Mouse (Mus musculus): ENCODE results near the gene P3h4. TPM values are rescaled to one million over a fixed set of nuclear protein-coding genes. Genes with fewer than 3 reads are reported as not detected.

P3h4 gene
- total and polyA plus RNA-seq, 3 experiments, result not detected

GRCm38 (mm10) chr11:100376746-100377389 is 37.8 kb downstream of the P3h4 start:
- dilution Hi-C loops (cut with MboI; ENCODE audit: extremely low pct_ligation_motif_present, extremely low pct_unique_long_range_greater_than_20kb, low sequenced_read_pairs), result no loop called here
- peaks cover 0 to 1% of the 10 kb centered on the region in 2 experiments; a peak in 2 of 4 replicates for H3K4me1 ChIP-seq (ENCODE audit: control insufficient read depth in 1 of 2, insufficient read depth in 2 of 2)
- no peak overlapping the region for H3K4me2 ChIP-seq (ENCODE audit: insufficient read depth, low read depth, poor library complexity, severe bottlenecking)
- no peaks in the 10 kb centered on the region for H3K36me3 ChIP-seq (replicated peaks in 1 of 2; ENCODE audit: control insufficient read depth in 1 of 2, insufficient read depth in 1 of 2, low read length in 1 of 2)
- no peaks in the 10 kb centered on the region for H3K79me2 ChIP-seq (replicated peaks; ENCODE audit: control insufficient read depth, extremely low read depth, insufficient read depth, poor library complexity, severe bottlenecking)
- H3K4me3 ChIP-seq (replicated peaks in 1 of 3; ENCODE audit: low read depth in 2 of 3, low read length in 2 of 3, poor library complexity in 1 of 3), result no peak overlapping the region
- H3K9ac ChIP-seq (ENCODE audit: insufficient read depth, low read depth), result no peak overlapping the region
- in situ Hi-C loops (cut with MboI; ENCODE audit: low pct_ligation_motif_present, low pct_unique_long_range_greater_than_20kb, low sequenced_read_pairs), result no loop called here
- TF ChIP-seq SMC3 (IDR thresholded peaks at IDR 0.05; ENCODE audit: low read depth, low read length), result no peak
- no peak for TF ChIP-seq GABPA (IDR thresholded peaks at IDR 0.05; ENCODE audit: insufficient replicate concordance, low read depth, low read length)
- no peak for TF ChIP-seq IRF4 (IDR thresholded peaks at IDR 0.05; ENCODE audit: low read depth, low read length)
- no peak for TF ChIP-seq KAT2A (IDR thresholded peaks at IDR 0.05; ENCODE audit: insufficient replicate concordance, low read length)
- TF ChIP-seq CTCF (conservative IDR thresholded peaks at IDR 0.05 in 1 of 2, IDR thresholded peaks at IDR 0.05 in 1 of 2; ENCODE audit: low read depth in 2 of 2, low read length in 2 of 2), result no peak
- no peak for TF ChIP-seq MAX (IDR thresholded peaks at IDR 0.05; ENCODE audit: low read length)
- no peak for TF ChIP-seq MXI1 (IDR thresholded peaks at IDR 0.05; ENCODE audit: low read depth, low read length)
- TF ChIP-seq TBP (conservative IDR thresholded peaks at IDR 0.05; ENCODE audit: low read depth, low read length), result no peak
- no peak for TF ChIP-seq CHD1 (IDR thresholded peaks at IDR 0.05; ENCODE audit: low read depth, low read length)
- TF ChIP-seq RCOR1 (conservative IDR thresholded peaks at IDR 0.05; ENCODE audit: low read depth, low read length), result no peak
- TF ChIP-seq EP300 (IDR thresholded peaks at IDR 0.05; ENCODE audit: low read length), result no peak
- no peak for TF ChIP-seq TCF12 (IDR thresholded peaks at IDR 0.05; ENCODE audit: low read depth, low read length)
- H3K9me3 ChIP-seq (replicated peaks; ENCODE audit: low read length), result no peaks in the 10 kb centered on the region
- H3K27ac ChIP-seq (ENCODE audit: insufficient read depth, low read depth), result no peak overlapping the region
- H3K27me3 ChIP-seq (replicated peaks), result peaks cover 27% of the 10 kb centered on the region
- no peak for DNase-seq (ENCODE audit: extremely low read depth)

- no peak overlapping the region for H3K27ac ChIP-seq (ENCODE audit: insufficient read depth, low read depth)
- H3K4me2 ChIP-seq (ENCODE audit: insufficient read depth, low read depth, poor library complexity, severe bottlenecking), result no peak overlapping the region
- no peaks in the 10 kb centered on the region for H3K79me2 ChIP-seq (replicated peaks; ENCODE audit: control insufficient read depth, extremely low read depth, insufficient read depth, poor library complexity, severe bottlenecking)
- dilution Hi-C loops (cut with MboI; ENCODE audit: extremely low pct_ligation_motif_present, extremely low pct_unique_long_range_greater_than_20kb, low sequenced_read_pairs) (no loop called here), in situ Hi-C loops (cut with MboI; ENCODE audit: low pct_ligation_motif_present, low pct_unique_long_range_greater_than_20kb, low sequenced_read_pairs) (no loop called here)
- H3K36me3 ChIP-seq (replicated peaks in 1 of 2; ENCODE audit: control insufficient read depth in 1 of 2, insufficient read depth in 1 of 2, low read length in 1 of 2), result no peaks in the 10 kb centered on the region
- no peaks in the 10 kb centered on the region for H3K9me3 ChIP-seq (replicated peaks; ENCODE audit: low read length)
- no peak overlapping the region for H3K9ac ChIP-seq (ENCODE audit: insufficient read depth, low read depth)
- H3K4me1 ChIP-seq (ENCODE audit: control insufficient read depth in 1 of 2, insufficient read depth in 2 of 2), result peaks cover 0 to 3% of the 10 kb centered on the region in 2 experiments; a peak in 2 of 4 replicates
- H3K4me3 ChIP-seq (replicated peaks in 1 of 3; ENCODE audit: low read depth in 2 of 3, low read length in 2 of 3, poor library complexity in 1 of 3), result no peak overlapping the region
- H3K27me3 ChIP-seq (replicated peaks), result peaks cover 26% of the 10 kb centered on the region
- TF ChIP-seq GABPA (IDR thresholded peaks at IDR 0.05; ENCODE audit: insufficient replicate concordance, low read depth, low read length), result no peak
- DNase-seq (ENCODE audit: extremely low read depth), result no peak
These were observed 38.6 kb downstream of the P3h4 start for GRCm38 (mm10) chr11:100376005-100376404.

GRCm38 (mm10) chr11:100375127-100375526 is 39.5 kb downstream of the P3h4 start:
- no peak overlapping the region for H3K27ac ChIP-seq (ENCODE audit: insufficient read depth, low read depth)
- no peaks in the 10 kb centered on the region for H3K36me3 ChIP-seq (replicated peaks in 1 of 2; ENCODE audit: control insufficient read depth in 1 of 2, insufficient read depth in 1 of 2, low read length in 1 of 2)
- H3K79me2 ChIP-seq (replicated peaks; ENCODE audit: control insufficient read depth, extremely low read depth, insufficient read depth, poor library complexity, severe bottlenecking), result no peaks in the 10 kb centered on the region
- TF ChIP-seq SMC3 (IDR thresholded peaks at IDR 0.05; ENCODE audit: low read depth, low read length) (no peak), MYC (IDR thresholded peaks at IDR 0.05; ENCODE audit: low read depth, low read length) (no peak), NRF1 (IDR thresholded peaks at IDR 0.05; ENCODE audit: low read depth, low read length) (no peak), MAFK (IDR thresholded peaks at IDR 0.05; ENCODE audit: insufficient replicate concordance, low read length) (no peak), ZC3H11A (IDR thresholded peaks at IDR 0.05; ENCODE audit: low read depth, low read length) (no peak), ZNF384 (IDR thresholded peaks at IDR 0.05; ENCODE audit: low read depth, low read length) (no peak), TCF12 (IDR thresholded peaks at IDR 0.05; ENCODE audit: low read depth, low read length) (no peak), MAX (IDR thresholded peaks at IDR 0.05; ENCODE audit: low read length) (no peak), UBTF (IDR thresholded peaks at IDR 0.05; ENCODE audit: low read depth, low read length) (no peak), NELFE (IDR thresholded peaks at IDR 0.05; ENCODE audit: low read depth, low read length) (no peak), ZMIZ1 (IDR thresholded peaks at IDR 0.05; ENCODE audit: low read depth, low read length) (no peak), CHD1 (IDR thresholded peaks at IDR 0.05; ENCODE audit: low read depth, low read length) (no peak)
- DNase-seq (ENCODE audit: extremely low read depth), result no peak
- H3K4me2 ChIP-seq (ENCODE audit: insufficient read depth, low read depth, poor library complexity, severe bottlenecking), result no peak overlapping the region
- dilution Hi-C loops (cut with MboI; ENCODE audit: extremely low pct_ligation_motif_present, extremely low pct_unique_long_range_greater_than_20kb, low sequenced_read_pairs), result no loop called here
- peaks cover 0 to 3% of the 10 kb centered on the region in 2 experiments; a peak in 2 of 4 replicates for H3K4me1 ChIP-seq (ENCODE audit: control insufficient read depth in 1 of 2, insufficient read depth in 2 of 2)
- in situ Hi-C loops (cut with MboI; ENCODE audit: low pct_ligation_motif_present, low pct_unique_long_range_greater_than_20kb, low sequenced_read_pairs), result no loop called here
- H3K27me3 ChIP-seq (replicated peaks), result peaks cover 22% of the 10 kb centered on the region
- no peaks in the 10 kb centered on the region for H3K9me3 ChIP-seq (replicated peaks; ENCODE audit: low read length)
- H3K9ac ChIP-seq (ENCODE audit: insufficient read depth, low read depth), result no peak overlapping the region
- H3K4me3 ChIP-seq (replicated peaks in 1 of 3; ENCODE audit: low read depth in 2 of 3, low read length in 2 of 3, poor library complexity in 1 of 3), result no peak overlapping the region
